In the genomic region with DNA sequence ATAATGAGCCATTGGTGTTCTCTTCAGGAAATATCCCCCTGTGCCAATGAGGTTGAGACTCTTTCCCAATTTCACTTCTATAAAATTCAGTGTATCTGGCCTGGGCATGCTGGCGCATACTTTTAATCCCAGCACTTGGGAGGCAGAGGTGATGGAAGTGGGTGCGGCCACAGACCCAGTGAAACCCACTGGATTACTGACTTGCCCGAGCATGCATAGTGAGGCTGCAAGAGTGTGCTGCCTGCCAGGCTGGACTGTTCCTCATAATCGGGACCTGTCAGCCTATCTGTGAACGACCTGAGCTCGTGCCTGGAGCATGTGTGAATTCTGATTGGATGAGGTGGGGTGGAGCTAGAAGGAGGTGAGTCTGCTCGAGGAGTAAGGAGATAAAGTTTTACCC, we compare ENCODE assay signal across 22 mouse cellular contexts. TPM values are rescaled to one million over a fixed set of nuclear protein-coding genes. Genes with fewer than 3 reads are reported as not detected.
"Had no signal": no experiment of that assay in that cellular context is flagged by ENCODE, and none has a peak within 500 bp of the region (broad histone marks: within the 10 kb centered on the region; RNA-seq: fewer than 3 reads in every experiment).

No protein-coding gene starts in this region.

- H3K27me3 ChIP-seq: limb, embryonic 12.5 days; limb, embryonic 15.5 days had no signal

- H3K4me3 ChIP-seq: limb, embryonic 12.5 days; limb, embryonic 15.5 days had no signal

- DNase-seq: kidney, postnatal 25 days; left cerebral cortex, postnatal 4 days; liver, postnatal 0 days; lung, embryonic 14.5 days; thymus, adult 18-20 months; thymus, postnatal 36 days had no signal

- H3K36me3 ChIP-seq: limb, embryonic 12.5 days; limb, embryonic 15.5 days had no signal

- H3K4me1 ChIP-seq: limb, embryonic 12.5 days; limb, embryonic 15.5 days had no signal

- H3K9me3 ChIP-seq: limb, embryonic 12.5 days; limb, embryonic 15.5 days had no signal

- H3K9ac ChIP-seq: limb, embryonic 12.5 days; limb, embryonic 15.5 days; liver, embryonic 14.5 days; liver, postnatal 0 days; lung, embryonic 14.5 days had no signal

- ATAC-seq: liver, postnatal 0 days; lung, postnatal 0 days had no signal

- H3K27ac ChIP-seq: kidney, postnatal 0 days; limb, embryonic 12.5 days; limb, embryonic 15.5 days; liver, embryonic 14.5 days; macrophage had no signal

- H3K4me2 ChIP-seq: limb, embryonic 12.5 days; limb, embryonic 15.5 days; liver, embryonic 11.5 days; lung, embryonic 14.5 days had no signal

RNA-seq across cellular contexts. Expression of gene Vmn2r81, which starts 25.3 kb away (rescaled TPM):
- polyA plus RNA-seq: kidney, embryonic 14.5 days; kidney, postnatal 0 days; limb, embryonic 12.5 days; limb, embryonic 15.5 days; liver, embryonic 11.5 days; liver, embryonic 14.5 days; liver, postnatal 0 days; lung, embryonic 14.5 days; lung, postnatal 0 days; macrophage; midbrain, embryonic 14.5 days; midbrain, postnatal 0 days; neural tube, embryonic 11.5 days; neural tube, embryonic 14.5 days; small intestine, adult 2 months; spleen, adult 2 months; stomach, embryonic 16.5 days; testis, adult 2 months had no signal
